Mouse (Mus musculus) spleen, adult 12 weeks (tissue): ENCODE data around the gene Ramac.
A peak's percentile ranks its signal among the peaks of the same experiment; 100 is the strongest.

Source experiments
- DNase-seq: peaks from one replicate; pipeline ENCODE4 v3.0.0; 2022; ENCODE audit warnings: low spot score

Ramac gene

GRCm38 (mm10) chr7:81762180-81763109, at the start of gene Ramac:
Gene Ramac, plus strand, starts transcription at chr7:81762925.
- DNase-seq = peak; percentile 78

DNA sequence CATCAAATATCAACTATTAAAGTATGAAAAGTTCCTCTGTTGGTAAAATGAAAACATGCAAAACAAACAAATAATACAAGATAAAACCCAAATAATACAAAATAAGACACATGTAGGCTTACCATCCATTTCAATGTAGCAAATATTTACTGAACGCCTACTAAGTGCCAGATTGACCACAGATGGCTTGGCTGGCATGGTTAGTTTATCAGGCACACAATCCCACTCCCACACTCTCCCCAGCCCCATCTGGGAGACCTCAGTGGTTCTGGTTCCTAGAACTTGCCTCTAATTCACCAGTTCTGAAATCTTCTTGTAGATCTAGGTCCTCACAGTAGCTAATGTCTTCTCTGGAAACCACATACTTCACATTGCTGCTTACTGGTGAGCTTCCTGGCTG, 44.1 kb upstream of the Ramac start:
- no peak for DNase-seq

- DNase-seq = no peak
Observed at GRCm38 (mm10) chr7:81719216-81719661, 43.5 kb upstream of the Ramac start.

- DNase-seq = no peak
Observed at GRCm38 (mm10) chr7:81721271-81721670, 41.5 kb upstream of the Ramac start.

GRCm38 (mm10) chr7:81723851-81724250, 38.9 kb upstream of the Ramac start:
- no peak for DNase-seq

DNA sequence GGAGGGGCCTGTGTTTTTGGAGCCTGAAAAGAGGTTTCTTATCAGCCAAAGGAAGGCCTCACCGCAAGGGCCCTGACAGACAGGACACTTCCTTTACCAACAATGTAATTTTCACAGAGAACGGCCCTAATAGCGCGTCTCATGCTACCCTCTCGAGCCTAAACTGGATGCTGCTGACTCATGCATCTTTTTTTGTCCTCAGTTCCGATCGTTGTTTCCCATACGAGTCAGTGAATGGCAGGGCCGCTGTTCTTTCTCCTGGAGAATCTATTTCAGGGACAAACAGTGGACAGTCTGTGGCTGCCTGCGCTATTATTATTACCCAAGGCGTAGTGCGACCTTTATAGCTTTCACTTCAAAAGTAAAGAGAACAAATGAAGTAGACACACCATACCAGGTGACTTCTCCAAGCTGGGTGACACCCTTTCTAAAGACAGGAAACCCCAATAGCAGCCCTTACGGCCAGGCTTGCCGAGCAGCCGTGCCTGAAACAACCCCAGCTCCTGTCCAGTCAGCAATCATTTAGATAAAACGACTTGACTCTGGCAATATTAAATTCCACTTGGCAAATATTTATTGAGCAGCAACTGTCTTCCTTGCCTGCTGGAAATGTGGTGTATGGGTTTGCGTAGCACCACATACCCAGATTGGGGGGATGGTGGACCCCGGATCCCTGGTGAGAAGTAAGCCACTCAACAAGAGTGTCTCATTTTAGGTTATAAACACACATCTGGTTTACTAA, 36.6 kb upstream of the Ramac start:
- DNase-seq = no peak

DNA sequence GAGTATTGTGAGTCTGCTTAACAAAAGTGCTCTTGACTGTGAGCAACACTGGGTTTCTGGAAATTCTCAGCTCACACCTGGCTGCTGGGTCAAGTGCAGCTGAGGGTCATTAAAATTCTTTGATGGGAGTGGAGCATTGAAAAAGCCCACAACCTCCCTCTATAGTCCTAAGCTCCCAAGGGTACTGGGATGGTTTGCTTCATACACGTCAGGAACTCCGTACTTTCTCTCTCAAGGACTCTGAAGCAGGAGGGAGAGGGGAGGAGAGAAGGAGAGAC, 36.1 kb upstream of the Ramac start:
- no peak for DNase-seq

- DNase-seq = no peak
Observed at GRCm38 (mm10) chr7:81727716-81728115, 35.0 kb upstream of the Ramac start.

- no peak for DNase-seq
Observed at GRCm38 (mm10) chr7:81729787-81730186, 32.9 kb upstream of the Ramac start.

DNA sequence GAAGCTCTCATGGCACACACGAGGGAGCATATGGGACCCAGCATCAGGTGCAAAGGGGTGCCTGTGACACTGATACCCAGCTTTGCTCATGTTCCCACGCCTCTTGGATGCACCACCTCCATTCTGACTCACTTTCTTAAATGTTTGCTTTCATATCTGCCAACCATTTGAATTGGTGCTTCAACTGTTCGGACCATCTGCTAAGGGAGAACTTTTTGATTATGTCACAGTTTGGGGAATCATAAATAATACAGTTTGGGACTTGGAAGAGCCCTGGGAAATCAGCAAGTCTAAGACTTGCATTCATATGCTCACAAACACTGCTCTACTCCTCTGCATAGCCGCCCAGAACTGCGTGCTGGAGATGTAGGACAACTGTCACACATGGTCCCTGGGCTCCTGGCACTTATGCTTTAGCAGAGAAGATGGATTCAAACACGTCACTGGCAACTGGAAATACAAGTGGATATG, 31.5 kb upstream of the Ramac start:
- no peak for DNase-seq

GRCm38 (mm10) chr7:81732183-81733089, 30.3 kb upstream of the Ramac start:
- no peak for DNase-seq

GRCm38 (mm10) chr7:81735300-81736048, 27.3 kb upstream of the Ramac start:
- DNase-seq = no peak

DNA sequence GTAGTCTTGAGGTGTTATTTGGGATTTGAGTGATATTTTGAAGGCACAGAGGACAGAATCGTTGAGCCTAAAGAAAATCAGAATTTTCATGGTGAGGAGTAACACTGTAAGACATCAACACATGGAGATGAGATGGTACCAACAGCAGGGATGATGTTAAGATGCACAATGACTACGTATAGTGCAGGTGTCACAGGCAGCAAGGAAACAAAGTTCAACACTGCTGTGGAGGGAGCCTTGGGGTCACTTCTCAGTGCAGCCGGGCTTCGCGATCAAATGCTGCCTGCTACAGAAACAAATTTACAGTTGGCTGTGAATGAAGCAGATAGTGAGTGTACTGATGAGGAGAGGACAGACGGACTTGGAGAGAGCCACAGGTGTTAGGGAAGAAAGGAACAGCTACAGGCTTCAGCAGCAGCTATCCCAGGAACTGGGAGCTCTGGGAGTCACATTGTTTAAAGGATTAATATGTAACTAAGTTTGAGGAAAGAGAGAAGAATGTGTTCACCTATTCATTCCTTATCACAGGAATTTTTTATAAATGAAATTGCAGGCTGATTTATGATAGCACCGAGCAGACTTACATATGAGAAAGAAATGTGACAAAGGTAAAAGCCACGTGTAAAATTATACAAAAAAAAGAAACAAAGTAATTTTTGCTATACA, 23.9 kb upstream of the Ramac start:
- DNase-seq = no peak

GRCm38 (mm10) chr7:81740010-81740409, 22.7 kb upstream of the Ramac start:
- DNase-seq = no peak

- DNase-seq = no peak
Observed at GRCm38 (mm10) chr7:81744145-81744544, 18.6 kb upstream of the Ramac start.

DNA sequence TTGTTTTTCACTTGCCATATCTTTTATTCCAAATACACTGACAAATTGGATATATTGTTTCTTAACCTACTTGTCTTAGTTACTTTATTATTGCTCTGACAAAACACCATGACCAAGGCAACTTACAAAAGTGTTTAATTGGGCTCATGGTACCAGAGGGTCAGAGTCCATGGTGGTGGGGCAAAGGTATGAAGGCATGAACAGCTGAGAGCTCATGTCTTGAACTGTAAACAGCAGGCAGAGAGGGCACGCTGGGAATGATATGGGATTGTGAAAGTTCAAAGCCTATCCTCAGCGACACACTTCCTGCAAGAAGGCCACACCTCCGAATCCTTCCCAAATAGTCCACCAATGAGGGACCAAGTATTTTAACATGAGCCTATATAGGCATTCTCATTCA, 14.8 kb upstream of the Ramac start:
- DNase-seq = no peak

DNA sequence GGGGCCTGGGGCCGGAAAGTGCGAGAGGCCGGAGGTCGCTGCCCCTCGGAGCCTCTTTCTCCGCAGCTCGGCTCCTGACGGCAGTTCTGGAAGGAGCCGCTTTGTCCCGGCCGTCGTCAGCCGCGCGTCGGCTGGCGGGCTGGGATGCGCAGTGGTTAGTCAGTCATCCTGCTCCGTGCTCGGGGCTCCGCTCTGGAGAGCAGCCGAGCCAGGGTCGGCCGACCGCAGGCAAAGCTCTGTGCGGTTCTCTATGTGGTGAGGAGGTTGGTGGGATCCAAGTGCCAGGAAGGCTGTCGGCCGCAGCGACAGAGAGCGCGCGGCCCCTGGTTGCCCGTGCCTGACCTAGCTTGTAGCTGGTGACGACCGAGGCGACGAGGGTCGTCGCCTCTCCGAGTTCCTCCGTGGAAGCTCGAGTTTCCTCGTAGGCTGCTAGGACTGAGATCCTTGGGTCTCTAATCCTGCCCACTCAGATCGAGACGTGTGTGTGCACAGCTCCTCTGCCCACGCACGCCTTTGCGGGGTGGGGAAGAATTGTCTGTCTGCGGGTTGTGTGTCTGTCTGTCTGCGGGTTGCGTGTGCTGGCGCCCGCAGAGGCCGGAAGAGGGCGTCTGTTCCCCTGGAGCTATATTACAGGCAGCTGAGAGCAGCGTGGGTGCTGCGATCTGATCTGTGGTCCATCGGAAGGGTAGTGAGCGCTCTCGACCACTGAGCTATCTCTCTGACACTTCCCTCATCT, 553 bp downstream of the Ramac start:
- peak; percentile 46 for DNase-seq

DNA sequence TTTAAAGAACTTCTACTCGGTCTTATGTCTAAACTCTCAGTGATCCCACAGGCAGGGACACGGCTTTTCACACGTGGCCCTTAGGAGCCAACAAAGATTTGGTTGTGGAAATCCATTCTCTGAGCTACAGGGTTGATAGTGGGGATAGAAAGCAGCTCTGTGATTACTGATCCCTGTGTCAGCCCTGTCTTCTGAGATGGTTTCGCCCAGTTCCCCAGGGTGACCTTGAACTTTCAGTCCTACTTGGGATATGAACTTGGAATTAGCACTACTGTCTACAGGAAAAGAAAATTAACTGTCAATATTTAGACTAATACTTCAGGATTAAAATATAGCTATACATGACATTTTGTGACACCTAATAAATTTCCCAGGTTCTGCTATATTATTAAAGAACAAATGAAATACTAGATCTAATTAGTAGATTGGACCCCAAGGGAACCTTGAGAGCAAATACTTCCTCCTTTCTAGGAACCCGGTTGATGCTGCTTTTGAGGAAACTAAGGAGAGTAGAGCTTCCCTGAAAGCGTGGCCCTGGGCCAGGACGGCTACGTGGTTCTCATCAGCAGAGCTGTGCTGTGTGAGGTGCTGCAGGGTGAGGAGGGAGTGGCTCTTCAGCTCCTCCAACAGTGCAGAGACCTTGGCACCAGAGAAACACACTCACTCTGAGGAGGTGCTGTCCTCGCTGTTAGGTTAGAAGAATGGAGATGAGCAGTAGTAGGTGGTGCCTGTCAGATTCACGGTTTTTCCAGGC, 10.2 kb downstream of the Ramac start:
- DNase-seq = no peak

DNA sequence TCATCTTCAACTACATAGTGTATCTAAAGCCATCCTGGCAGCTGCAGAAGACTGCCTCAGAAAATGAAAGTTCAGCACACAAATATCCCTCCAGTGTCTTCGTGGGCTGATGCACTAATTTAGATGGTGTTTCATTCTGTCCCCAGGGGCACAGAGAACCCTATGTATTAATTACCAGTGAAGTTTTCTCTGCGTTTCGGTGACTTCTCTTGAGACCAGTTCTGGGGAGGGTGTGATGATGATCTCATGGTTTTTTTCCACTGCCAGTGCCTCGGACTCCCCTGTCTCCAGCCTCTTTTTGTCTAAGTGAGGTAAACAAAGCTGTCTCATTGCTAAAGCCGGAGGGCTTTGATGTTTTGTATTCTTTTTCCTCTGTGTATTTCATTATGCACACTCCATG, 12.6 kb downstream of the Ramac start:
- DNase-seq = no peak
